Mouse (Mus musculus): ENCODE results near the gene Snw1. TPM values are rescaled to one million over a fixed set of nuclear protein-coding genes. Genes with fewer than 3 reads are reported as not detected.
"Not testable (repeated sequence)": the region's sequence is repeated elsewhere in the genome, so short reads cannot be mapped to it uniquely, and the experiment has no call there.

The Snw1 gene
- total RNA-seq (2014; rRNA removed) (23.8 and 34.8 TPM in 2 replicates), polyA plus RNA-seq (2012; rRNA removed) (3.8 and 4.3 TPM in 2 replicates)

GRCm38 (mm10) chr12:87471964-87472786 lies at the start of gene Snw1:
Gene Snw1 (minus strand): TSS chr12:87472274.
- Histone ChIP-seq H3K4me3 (ENCODE audit: insufficient read depth, low read depth, low read length) (peak within 1 kb of the TSS; percentile 88), H3K27ac (replicated peaks; ENCODE audit: insufficient read depth, low read depth, low read length) (peak within 1 kb of the TSS; percentile 60), H3K79me2 (ENCODE audit: control insufficient read depth, insufficient read depth, low read length) (peaks cover 8% of the 10 kb centered on the region; the same call in 1 of the 2 replicates), H3K27me3 (ENCODE audit: control insufficient read depth, insufficient read depth, low read length) (no peaks in the 10 kb centered on the region), H3K9ac (ENCODE audit: low read depth, low read length) (peak within 1 kb of the TSS; percentile 91), H3K4me1 (ENCODE audit: control insufficient read depth, insufficient read depth, low read length) (peaks cover 7% of the 10 kb centered on the region; the same call in 1 of the 2 replicates), H3K36me3 (ENCODE audit: control insufficient read depth, insufficient read depth, low read length) (peaks cover 6% of the 10 kb centered on the region; the same call in 1 of the 2 replicates)
- 3% methylated on average over 45 of the region's 45 CpGs for WGBS
- TF ChIP-seq POLR2A (IDR thresholded peaks at IDR 0.05; ENCODE audit: extremely low read depth, insufficient read depth, low read length) = peak; percentile 62; the same call in 1 of the 2 replicates
- no peak for TF ChIP-seq CTCF (IDR thresholded peaks at IDR 0.05; ENCODE audit: low read depth, low read length)
- peak; percentile 92 for DNase-seq (ENCODE audit: extremely low read depth, low read depth, low spot score)

DNA sequence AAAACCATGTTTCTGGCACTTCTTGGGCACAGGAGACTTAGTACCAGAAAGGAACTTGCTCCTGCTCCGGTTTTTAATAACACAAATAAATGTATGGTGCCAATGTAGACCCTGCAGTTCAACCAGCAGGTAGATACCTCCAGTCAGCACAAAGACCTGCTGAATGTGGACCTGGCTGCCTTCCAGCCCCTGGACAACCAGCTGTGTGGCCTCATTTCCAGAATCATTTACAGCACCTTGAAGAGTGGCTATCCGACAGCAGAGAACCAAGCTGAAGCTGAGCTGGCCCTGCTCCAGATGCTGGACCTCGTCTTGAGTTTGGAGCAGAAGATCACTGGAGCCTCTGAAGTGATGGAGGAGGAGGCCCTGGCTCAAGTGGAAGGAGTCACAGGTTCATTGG lies 47.5 kb upstream of the Snw1 start:
- not testable (repeated sequence) for H3K79me2 ChIP-seq (ENCODE audit: control insufficient read depth, insufficient read depth, low read length); H3K27ac ChIP-seq (replicated peaks; ENCODE audit: insufficient read depth, low read depth, low read length); H3K4me1 ChIP-seq (ENCODE audit: control insufficient read depth, insufficient read depth, low read length); H3K9ac ChIP-seq (ENCODE audit: low read depth, low read length); H3K27me3 ChIP-seq (ENCODE audit: control insufficient read depth, insufficient read depth, low read length); H3K36me3 ChIP-seq (ENCODE audit: control insufficient read depth, insufficient read depth, low read length); H3K4me3 ChIP-seq (ENCODE audit: insufficient read depth, low read depth, low read length); DNase-seq (ENCODE audit: extremely low read depth, low read depth, low spot score)
- 60% methylated on average over 3 of the region's 3 CpGs for WGBS

GRCm38 (mm10) chr12:87514016-87514415 lies 41.9 kb upstream of the Snw1 start, which contains the start of gene Gm8300:
Gene Gm8300 (plus strand): TSS chr12:87514316.
- not testable (repeated sequence) for H3K79me2 ChIP-seq (ENCODE audit: control insufficient read depth, insufficient read depth, low read length); H3K4me3 ChIP-seq (ENCODE audit: insufficient read depth, low read depth, low read length); H3K36me3 ChIP-seq (ENCODE audit: control insufficient read depth, insufficient read depth, low read length); DNase-seq (ENCODE audit: extremely low read depth, low read depth, low spot score); H3K4me1 ChIP-seq (ENCODE audit: control insufficient read depth, insufficient read depth, low read length); H3K27ac ChIP-seq (replicated peaks; ENCODE audit: insufficient read depth, low read depth, low read length); H3K9ac ChIP-seq (ENCODE audit: low read depth, low read length); H3K27me3 ChIP-seq (ENCODE audit: control insufficient read depth, insufficient read depth, low read length)
- 88% methylated on average over 4 of the region's 4 CpGs for WGBS

GRCm38 (mm10) chr12:87494421-87494820 lies 22.3 kb upstream of the Snw1 start, which contains the start of gene Gm5788:
Gene Gm5788 (plus strand): TSS chr12:87494721.
- not testable (repeated sequence) for H3K27ac ChIP-seq (replicated peaks; ENCODE audit: insufficient read depth, low read depth, low read length); H3K4me3 ChIP-seq (ENCODE audit: insufficient read depth, low read depth, low read length); H3K79me2 ChIP-seq (ENCODE audit: control insufficient read depth, insufficient read depth, low read length); H3K4me1 ChIP-seq (ENCODE audit: control insufficient read depth, insufficient read depth, low read length); H3K27me3 ChIP-seq (ENCODE audit: control insufficient read depth, insufficient read depth, low read length); H3K9ac ChIP-seq (ENCODE audit: low read depth, low read length); H3K36me3 ChIP-seq (ENCODE audit: control insufficient read depth, insufficient read depth, low read length); DNase-seq (ENCODE audit: extremely low read depth, low read depth, low spot score)
- 83% methylated on average over 3 of the region's 3 CpGs for WGBS

GRCm38 (mm10) chr12:87488683-87489082 lies 16.6 kb upstream of the Snw1 start:
- H3K36me3 ChIP-seq (ENCODE audit: control insufficient read depth, insufficient read depth, low read length); H3K4me1 ChIP-seq (ENCODE audit: control insufficient read depth, insufficient read depth, low read length); H3K4me3 ChIP-seq (ENCODE audit: insufficient read depth, low read depth, low read length); DNase-seq (ENCODE audit: extremely low read depth, low read depth, low spot score); H3K9ac ChIP-seq (ENCODE audit: low read depth, low read length); H3K27me3 ChIP-seq (ENCODE audit: control insufficient read depth, insufficient read depth, low read length); H3K79me2 ChIP-seq (ENCODE audit: control insufficient read depth, insufficient read depth, low read length); H3K27ac ChIP-seq (replicated peaks; ENCODE audit: insufficient read depth, low read depth, low read length): not testable (repeated sequence)
- 52% methylated on average over 2 of the region's 2 CpGs for WGBS

DNA sequence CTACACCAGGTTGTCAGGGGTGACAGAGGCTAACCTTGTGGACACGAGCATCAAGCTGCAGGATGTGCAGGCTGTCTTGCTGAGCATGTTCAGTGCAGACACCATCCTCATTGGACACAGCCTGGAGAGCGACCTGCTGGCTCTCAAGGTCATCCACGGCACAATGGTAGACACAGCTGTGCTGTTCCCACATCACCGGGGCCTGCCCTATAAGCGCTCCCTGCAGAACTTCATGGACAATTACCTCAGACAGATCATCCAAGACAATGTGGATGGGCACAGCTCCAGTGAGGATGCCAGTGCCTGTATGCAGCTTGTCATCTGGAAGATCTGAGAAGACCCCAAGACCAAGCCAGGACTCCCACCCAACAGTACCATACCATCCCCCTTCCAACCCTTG lies 10.4 kb upstream of the Snw1 start:
- H3K27me3 ChIP-seq (ENCODE audit: control insufficient read depth, insufficient read depth, low read length); H3K4me1 ChIP-seq (ENCODE audit: control insufficient read depth, insufficient read depth, low read length); H3K9ac ChIP-seq (ENCODE audit: low read depth, low read length); DNase-seq (ENCODE audit: extremely low read depth, low read depth, low spot score); H3K36me3 ChIP-seq (ENCODE audit: control insufficient read depth, insufficient read depth, low read length); H3K79me2 ChIP-seq (ENCODE audit: control insufficient read depth, insufficient read depth, low read length); H3K27ac ChIP-seq (replicated peaks; ENCODE audit: insufficient read depth, low read depth, low read length); H3K4me3 ChIP-seq (ENCODE audit: insufficient read depth, low read depth, low read length): not testable (repeated sequence)
- WGBS = 81% methylated on average over 5 of the region's 5 CpGs

Data from liver, adult 2 months (tissue).